Mouse (Mus musculus) ES-Bruce4 (cell line): ENCODE results near the gene Hrh3.

Experiments
- CTCF ChIP-seq: IDR thresholded peaks from one replicate; pipeline ENCODE4 v1.8.1; 2011; ENCODE audit warnings: low read depth, low read length
- EP300 ChIP-seq: IDR thresholded peaks from 2 replicates; pipeline ENCODE4 v1.6.1; 2011; ENCODE audit warnings: low read depth, low read length; ENCODE audit not compliant: insufficient read depth
- POLR2A ChIP-seq: IDR thresholded peaks from one replicate; pipeline ENCODE4 v1.8.1; 2011; ENCODE audit warnings: low read length; ENCODE audit not compliant: insufficient read depth

- no peak for TF ChIP-seq CTCF
- TF ChIP-seq POLR2A, result no peak
- TF ChIP-seq EP300, result no peak
Measured at GRCm38 (mm10) chr2:180084565-180084964, 19.7 kb downstream of the Hrh3 start.
